Mouse (Mus musculus) layer of hippocampus, adult 11-12 months (tissue): ENCODE results near the gene Gpr182.

Source experiments
- DNase-seq: peaks from one replicate; pipeline ENCODE4 v3.0.0; 2022; ENCODE audit warnings: low spot score

Gpr182 gene

GRCm38 (mm10) chr10:127738151-127738882, 13.2 kb downstream of the Gpr182 start:
- DNase-seq = no peak

GRCm38 (mm10) chr10:127737552-127737951, 14.0 kb downstream of the Gpr182 start:
- no peak for DNase-seq

GRCm38 (mm10) chr10:127736916-127737315, 14.6 kb downstream of the Gpr182 start:
- DNase-seq = no peak

- DNase-seq = no peak
Measured at GRCm38 (mm10) chr10:127736266-127736665, 15.3 kb downstream of the Gpr182 start.

- DNase-seq = no peak
Measured at GRCm38 (mm10) chr10:127734434-127734833, 17.1 kb downstream of the Gpr182 start.

GRCm38 (mm10) chr10:127731397-127731796, 20.1 kb downstream of the Gpr182 start:
- no peak for DNase-seq

- no peak for DNase-seq
Measured at GRCm38 (mm10) chr10:127730933-127731310, 20.6 kb downstream of the Gpr182 start.

GRCm38 (mm10) chr10:127730285-127730932, 21.1 kb downstream of the Gpr182 start:
- DNase-seq = no peak

GRCm38 (mm10) chr10:127728437-127728836, 23.1 kb downstream of the Gpr182 start:
- no peak for DNase-seq

GRCm38 (mm10) chr10:127725136-127725535, 26.4 kb downstream of the Gpr182 start:
- DNase-seq = no peak

- DNase-seq = no peak
Measured at GRCm38 (mm10) chr10:127724178-127724577, 27.4 kb downstream of the Gpr182 start, which contains the start of gene Tac2. Tac2 (plus strand) TSS chr10:127724478.

GRCm38 (mm10) chr10:127721671-127722418, 29.7 kb downstream of the Gpr182 start:
- DNase-seq = no peak

- no peak for DNase-seq
Measured at GRCm38 (mm10) chr10:127712736-127713135, 38.8 kb downstream of the Gpr182 start.

- DNase-seq = no peak
Measured at GRCm38 (mm10) chr10:127710331-127710730, 41.2 kb downstream of the Gpr182 start.

- DNase-seq = no peak
Measured at GRCm38 (mm10) chr10:127708850-127709370, 42.6 kb downstream of the Gpr182 start.

GRCm38 (mm10) chr10:127707721-127708120, 43.8 kb downstream of the Gpr182 start:
- DNase-seq = no peak

- no peak for DNase-seq
Measured at GRCm38 (mm10) chr10:127705783-127706182, 45.7 kb downstream of the Gpr182 start.

GRCm38 (mm10) chr10:127704766-127705220, 46.7 kb downstream of the Gpr182 start, which contains the start of gene Myo1a:
Myo1a (plus strand) TSS chr10:127705170.
- no peak for DNase-seq

GRCm38 (mm10) chr10:127704293-127704692, 47.2 kb downstream of the Gpr182 start:
- DNase-seq = no peak

GRCm38 (mm10) chr10:127703299-127703698, 48.2 kb downstream of the Gpr182 start:
- no peak for DNase-seq

GRCm38 (mm10) chr10:127698966-127699365, 52.6 kb downstream of the Gpr182 start:
- no peak for DNase-seq
